Mouse (Mus musculus) embryonic facial prominence, embryonic 15.5 days (tissue): ENCODE measurements around the gene Tyro3. TPM values are rescaled to one million over a fixed set of nuclear protein-coding genes. Genes with fewer than 3 reads are reported as not detected.

Experiments
- ATAC-seq: fragments of 200-750 bp; cut with Nextera tagmentation; 2 replicates; pipeline ENCODE4 v1.8.0; 2017; ENCODE audit warnings: low read depth, moderate TSS enrichment; ENCODE audit not compliant: insufficient number of reproducible peaks, low FRiP score, low TSS enrichment
- H3K27ac ChIP-seq: fragments of 300-500 bp; sonication (generic); replicated peaks from 2 replicates; pipeline ENCODE4 v1.5.1; 2015; ENCODE audit warnings: mild to moderate bottlenecking, inconsistent platforms
- H3K27me3 ChIP-seq: fragments of 300-500 bp; sonication (generic); 2 replicates; pipeline ENCODE4 v1.6.1; 2015; ENCODE audit warnings: inconsistent platforms
- H3K36me3 ChIP-seq: fragments of 300-500 bp; sonication (generic); 2 replicates; pipeline ENCODE4 v1.6.1; 2015; ENCODE audit warnings: mild to moderate bottlenecking, inconsistent platforms
- H3K4me1 ChIP-seq: fragments of 300-500 bp; sonication (generic); 2 replicates; pipeline ENCODE4 v1.6.1; 2015; ENCODE audit warnings: inconsistent platforms
- H3K4me2 ChIP-seq: fragments of 300-500 bp; sonication (generic); replicated peaks from 2 replicates; pipeline ENCODE4 v1.6.1; 2015; ENCODE audit warnings: mild to moderate bottlenecking, inconsistent platforms
- H3K4me3 ChIP-seq: fragments of 300-500 bp; sonication (generic); replicated peaks from 2 replicates; pipeline ENCODE4 v1.5.1; 2015; ENCODE audit warnings: mild to moderate bottlenecking, inconsistent platforms
- H3K9ac ChIP-seq: fragments of 300-500 bp; sonication (generic); 2 replicates; pipeline ENCODE4 v1.6.1; 2015; ENCODE audit warnings: inconsistent platforms
- H3K9me3 ChIP-seq: fragments of 300-500 bp; sonication (generic); replicated peaks from 2 replicates; pipeline ENCODE4 v1.6.1; 2016; ENCODE audit warnings: inconsistent platforms
- WGBS: fragments of 180-500 bp; shearing (Covaris S2); methylation state at CpG from one replicate; pipeline ENCODE4 v1.1.7; 2015; 5-methylcytosine and 5-hydroxymethylcytosine counted together
- polyA plus RNA-seq: library from polyadenylated mRNA; unstranded; fragments of >200 nt; fragmentation: Nextera tagmentation; extraction: Ambion mirVana; gene quantifications from 2 replicates; pipeline ENCODE4 v1.2.1, GENCODE M21; 2015

Tyro3 gene
- polyA plus RNA-seq, 1 experiment from 2014 or later = 31.8 TPM

- Histone ChIP-seq H3K9me3 (no peaks in the 10 kb centered on the region), H3K9ac (no peak overlapping the region), H3K27ac (no peak overlapping the region), H3K4me1 (no peaks in the 10 kb centered on the region), H3K4me3 (no peak overlapping the region), H3K36me3 (no peaks in the 10 kb centered on the region), H3K4me2 (no peak overlapping the region), H3K27me3 (no peaks in the 10 kb centered on the region)
- WGBS = 56% methylated on average over 4 of the region's 4 CpGs
- no peak for ATAC-seq
These were observed 67.0 kb downstream of the Tyro3 start for GRCm38 (mm10) chr2:119864484-119864883.

Other genes starting within 250 kb of the Tyro3 start
- gene Nusap1, start 179.4 kb upstream of the Tyro3 start, polyA plus RNA-seq = 57.3 and 60.0 TPM in 2 replicates
- gene Oip5, start 179.3 kb upstream of the Tyro3 start, polyA plus RNA-seq = 17.3 and 18.3 TPM in 2 replicates
- 43.7 and 44.1 TPM in 2 replicates for gene Ndufaf1, start 134.9 kb upstream of the Tyro3 start, polyA plus RNA-seq
- gene Rtf1, start 122.7 kb upstream of the Tyro3 start, polyA plus RNA-seq = 42.0 and 45.5 TPM in 2 replicates
- gene Itpka, start 55.4 kb upstream of the Tyro3 start, polyA plus RNA-seq = 1.7 and 2.0 TPM in 2 replicates
- gene Ltk, start 37.3 kb upstream of the Tyro3 start, polyA plus RNA-seq = 0.24 and 0.49 TPM in 2 replicates
- 24.5 and 25.8 TPM in 2 replicates for gene Rpap1, start 10.2 kb upstream of the Tyro3 start, polyA plus RNA-seq
- gene Mga, start 99.5 kb downstream of the Tyro3 start, polyA plus RNA-seq = 29.9 and 30.9 TPM in 2 replicates
- 5.2 TPM in 2 replicates for gene Mapkbp1, start 175.0 kb downstream of the Tyro3 start, polyA plus RNA-seq
- gene Jmjd7, start 229.8 kb downstream of the Tyro3 start, polyA plus RNA-seq = 16.7 and 20.8 TPM in 2 replicates
- 3.7 and 6.1 TPM in 2 replicates for gene Gm28042, start 229.8 kb downstream of the Tyro3 start, polyA plus RNA-seq
- gene Pla2g4b, start 235.7 kb downstream of the Tyro3 start, polyA plus RNA-seq = 2.4 and 3.8 TPM in 2 replicates